Mouse (Mus musculus) cortical plate, adult 2 months (tissue): ENCODE measurements around the gene Dcaf10. TPM values are rescaled to one million over a fixed set of nuclear protein-coding genes. Genes with fewer than 3 reads are reported as not detected.
A peak's percentile ranks its signal among the peaks of the same experiment; 100 is the strongest.

Source experiments
- H3K27ac ChIP-seq: fragments of 200-500 bp; 2 replicates; pipeline ENCODE4 v1.5.1; 2012; ENCODE audit warnings: low read length, control low read depth, inconsistent platforms; ENCODE audit not compliant: insufficient read depth
- H3K4me1 ChIP-seq: fragments of 200-500 bp; 2 replicates; pipeline ENCODE4 v1.6.1; 2011; ENCODE audit warnings: low read length; ENCODE audit not compliant: control insufficient read depth, insufficient read depth
- H3K4me3 ChIP-seq: fragments of 200-500 bp; 2 replicates; pipeline ENCODE4 v1.5.1; 2011; ENCODE audit warnings: mild to moderate bottlenecking, low read length, control low read depth; ENCODE audit not compliant: insufficient read depth
- CTCF ChIP-seq: fragments of 200-500 bp; IDR thresholded peaks from 2 replicates; pipeline ENCODE4 v1.5.1; 2011; ENCODE audit warnings: mild to moderate bottlenecking, control low read depth, low read length; ENCODE audit not compliant: insufficient read depth; ENCODE audit errors: extremely low read depth
- POLR2A ChIP-seq: fragments of 200-500 bp; IDR thresholded peaks from 2 replicates; pipeline ENCODE4 v1.6.1; 2011; ENCODE audit warnings: mild to moderate bottlenecking, low read length, control low read depth; ENCODE audit not compliant: insufficient read depth; ENCODE audit errors: extremely low read depth
- polyA plus RNA-seq: library from polyadenylated mRNA; depleted of rRNA; stranded (reverse); fragments of >200 nt; gene quantifications from 2 replicates; pipeline ENCODE4 v1.2.3, GENCODE M21; 2012; rRNA removed

Dcaf10 gene
- polyA plus RNA-seq, 1 experiment, result 8.2 TPM

- H3K4me3 ChIP-seq, result no peak overlapping the region
- TF ChIP-seq CTCF, result no peak
- no peak for TF ChIP-seq POLR2A
- no peak overlapping the region for H3K27ac ChIP-seq
- H3K4me1 ChIP-seq, result no peaks in the 10 kb centered on the region
Observed at GRCm38 (mm10) chr4:45416314-45416713, 74.4 kb downstream of the Dcaf10 start.

GRCm38 (mm10) chr4:45418229-45418950 is 76.5 kb downstream of the Dcaf10 start:
- no peak for TF ChIP-seq POLR2A
- peak; percentile 91 for TF ChIP-seq CTCF
- no peak overlapping the region for H3K27ac ChIP-seq
- H3K4me1 ChIP-seq, result no peaks in the 10 kb centered on the region
- H3K4me3 ChIP-seq, result peak overlapping the region; percentile 22; the same call in 1 of the 2 replicates

GRCm38 (mm10) chr4:45419051-45419450 is 77.2 kb downstream of the Dcaf10 start:
- no peak for TF ChIP-seq POLR2A
- no peak for TF ChIP-seq CTCF
- Histone ChIP-seq H3K27ac (no peak overlapping the region), H3K4me3 (no peak overlapping the region; the same call in 1 of the 2 replicates), H3K4me1 (no peaks in the 10 kb centered on the region)

GRCm38 (mm10) chr4:45420733-45421132 is 78.8 kb downstream of the Dcaf10 start:
- Histone ChIP-seq H3K27ac (no peak overlapping the region), H3K4me3 (no peak overlapping the region), H3K4me1 (no peaks in the 10 kb centered on the region)
- TF ChIP-seq CTCF (no peak), POLR2A (no peak)

- Histone ChIP-seq H3K4me3 (no peak overlapping the region), H3K4me1 (no peaks in the 10 kb centered on the region), H3K27ac (no peak overlapping the region)
- TF ChIP-seq POLR2A, result no peak
- TF ChIP-seq CTCF, result no peak
Observed at GRCm38 (mm10) chr4:45421519-45422260, 79.8 kb downstream of the Dcaf10 start.

- TF ChIP-seq CTCF, result no peak
- TF ChIP-seq POLR2A, result no peak
- Histone ChIP-seq H3K4me1 (no peaks in the 10 kb centered on the region), H3K27ac (no peak overlapping the region), H3K4me3 (no peak overlapping the region)
Observed at GRCm38 (mm10) chr4:45422640-45423039, 80.7 kb downstream of the Dcaf10 start.

GRCm38 (mm10) chr4:45423406-45423805 is 81.5 kb downstream of the Dcaf10 start:
- no peak for TF ChIP-seq POLR2A
- TF ChIP-seq CTCF, result no peak
- H3K4me3 ChIP-seq, result no peak overlapping the region
- no peaks in the 10 kb centered on the region for H3K4me1 ChIP-seq
- H3K27ac ChIP-seq, result no peak overlapping the region

- no peak overlapping the region for H3K27ac ChIP-seq
- no peak overlapping the region for H3K4me3 ChIP-seq
- no peaks in the 10 kb centered on the region for H3K4me1 ChIP-seq
- no peak for TF ChIP-seq POLR2A
- no peak for TF ChIP-seq CTCF
Observed at GRCm38 (mm10) chr4:45426724-45427457, 85.0 kb downstream of the Dcaf10 start.

Other genes starting within 250 kb of the Dcaf10 start
- 126 and 132 TPM in 2 replicates for gene Tomm5, start 234.0 kb upstream of the Dcaf10 start, polyA plus RNA-seq
- 6.7 and 7.6 TPM in 2 replicates for gene Frmpd1, start 157.2 kb upstream of the Dcaf10 start, polyA plus RNA-seq
- 13.5 and 16.6 TPM in 2 replicates for gene Trmt10b, start 45.0 kb upstream of the Dcaf10 start, polyA plus RNA-seq
- gene Exosc3, start 631 bp downstream of the Dcaf10 start, polyA plus RNA-seq, result 18.0 and 18.8 TPM in 2 replicates
- 98.9 and 105 TPM in 2 replicates for gene Slc25a51, start 66.7 kb downstream of the Dcaf10 start, polyA plus RNA-seq
- 9.0 and 11.4 TPM in 2 replicates for gene Shb, start 190.4 kb downstream of the Dcaf10 start, polyA plus RNA-seq